Mouse (Mus musculus) testis, adult 2 months (tissue): Measurements from ENCODE around the gene Mlf1.

ENCODE experiments used
- CTCF ChIP-seq: fragments of 200-500 bp; IDR thresholded peaks from 2 replicates; pipeline ENCODE4 v1.5.1; 2012; ENCODE audit warnings: low read depth, mild to moderate bottlenecking, inconsistent platforms, low read length, moderate library complexity; ENCODE audit not compliant: control insufficient read depth, insufficient read depth, insufficient replicate concordance
- POLR2A ChIP-seq: fragments of 200-500 bp; IDR thresholded peaks from 2 replicates; pipeline ENCODE4 v1.6.1; 2012; ENCODE audit warnings: low read depth, mild to moderate bottlenecking, inconsistent platforms, low read length, moderate library complexity; ENCODE audit not compliant: control insufficient read depth

- TF ChIP-seq CTCF, result no peak
- no peak for TF ChIP-seq POLR2A
These were observed 1.1 kb upstream of the Mlf1 start for GRCm38 (mm10) chr3:67372781-67373180.
